Mouse (Mus musculus) left cerebral cortex, adult 18-20 months (tissue): ENCODE data around the gene Bbip1. TPM values are rescaled to one million over a fixed set of nuclear protein-coding genes. Genes with fewer than 3 reads are reported as not detected.
A peak's percentile ranks its signal among the peaks of the same experiment; 100 is the strongest.
"Not testable (repeated sequence)": the region's sequence is repeated elsewhere in the genome, so short reads cannot be mapped to it uniquely, and the experiment has no call there.

Experiments
- DNase-seq, 2 experiments: peaks; one replicate each; pipeline ENCODE4 v3.0.0; 2021 to 2022; ENCODE audit warnings: low spot score in 2 of 2, mixed read lengths in 1 of 2
- long read RNA-seq, 2 experiments: library from polyadenylated mRNA; stranded (forward); transcript quantifications; one replicate each; pipeline ENCODE4 v2.0.0; 2021
- total RNA-seq, 2 experiments: library from RNA; stranded (reverse); gene quantifications; 2 replicates each; pipeline ENCODE4 v1.2.3; 2021

The Bbip1 gene
- 10 to 100 TPM; 49.9 to 57.7 TPM for total RNA-seq
- long read RNA-seq, experiment 1, transcript Bbip1-206 (4 exons, 662 nt) = major isoform, 27 of 57 reads
- long read RNA-seq, experiment 1, transcript Bbip1-201 (4 exons, 2,043 nt) = minor isoform, 5 of 57 reads
- long read RNA-seq, experiment 1, partial matches to known transcripts = 8 of 57 reads
- long read RNA-seq, experiment 1, other reads (novel, unspliced or antisense) = 14 of 57 reads
- long read RNA-seq, experiment 2, transcript Bbip1-201 (4 exons, 2,043 nt) = minor isoform, 8 of 49 reads
- long read RNA-seq, experiment 2, transcript Bbip1-206 (4 exons, 662 nt) = major isoform, 23 of 49 reads
- long read RNA-seq, experiment 2, partial matches to known transcripts = 14 of 49 reads
- long read RNA-seq, experiment 2, other reads (novel, unspliced or antisense) = 4 of 49 reads

DNA sequence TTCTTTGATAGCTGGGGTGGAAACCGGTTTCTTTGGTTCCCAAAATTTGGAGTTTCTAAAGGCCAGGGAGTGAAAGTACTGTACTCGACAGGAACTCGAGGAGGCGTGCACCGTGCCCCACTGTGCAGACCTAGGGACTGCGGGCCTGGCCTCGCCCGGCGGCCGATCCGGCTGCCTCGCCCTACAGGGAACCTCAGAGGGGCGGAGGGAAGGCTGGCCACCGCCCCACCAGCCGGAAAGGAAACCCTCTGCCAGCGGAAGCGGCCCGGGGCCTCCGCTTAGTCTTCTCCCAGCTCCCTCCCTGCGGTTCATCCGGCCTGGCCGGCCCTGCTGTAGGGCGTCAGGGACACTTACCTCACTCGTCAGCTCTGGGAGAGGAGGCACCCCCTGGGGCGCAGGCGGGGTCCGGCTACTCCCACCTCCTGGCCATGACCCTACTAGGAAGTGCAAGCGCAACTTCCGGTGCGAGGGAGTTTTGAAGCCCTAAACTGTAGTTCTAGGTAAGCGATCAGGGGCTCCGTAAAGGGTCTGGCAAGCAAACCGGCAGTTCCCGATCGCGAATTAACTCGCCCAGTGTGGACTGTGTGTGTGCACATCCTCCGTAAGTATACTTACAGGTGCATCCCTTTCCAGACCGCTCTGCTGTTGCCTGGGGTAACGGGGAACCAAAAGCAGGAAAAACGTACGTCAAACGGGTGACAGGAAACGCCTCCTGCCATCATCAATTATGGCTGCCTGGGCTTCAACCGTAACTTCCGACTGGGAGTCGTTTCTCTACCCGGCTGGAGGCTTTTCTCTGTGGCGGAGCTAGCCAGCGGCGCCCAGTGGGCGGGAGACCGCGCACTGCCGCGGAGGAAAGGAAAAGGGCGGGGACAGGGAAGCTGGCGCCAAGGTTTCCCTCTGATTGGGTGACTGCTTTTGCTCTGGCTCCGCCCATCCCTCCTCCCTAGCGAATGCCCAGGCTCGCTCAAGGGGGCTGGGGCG lies at the start of gene Bbip1, which contains the start of gene Shoc2:
Bbip1 (minus strand) TSS at position 826 of the 984 bp plus-strand sequence.
Shoc2 (plus strand) TSS at position 505 of the 984 bp plus-strand sequence.
- DNase-seq = peak; percentile 95 to 98

DNA sequence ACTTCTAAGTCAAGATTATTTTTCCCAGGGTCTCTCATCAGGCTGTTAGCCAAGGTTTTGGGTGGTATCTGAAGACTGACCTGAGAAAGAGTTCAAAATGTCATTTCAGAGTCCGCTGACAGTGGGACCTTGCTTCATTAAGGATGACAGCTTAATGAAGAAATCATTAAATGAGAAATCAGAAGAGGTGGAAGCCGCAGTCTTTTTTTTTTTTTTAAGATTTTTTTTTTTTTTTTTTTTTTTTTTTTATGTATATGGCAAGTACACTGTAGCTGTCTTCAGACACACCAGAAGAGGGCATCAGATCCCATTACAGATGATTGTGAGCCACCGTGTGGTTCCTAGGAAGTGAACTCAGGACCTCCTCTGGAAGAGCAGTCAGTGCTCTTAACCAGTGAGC lies 49.4 kb upstream of the Bbip1 start:
- no peak for DNase-seq

DNA sequence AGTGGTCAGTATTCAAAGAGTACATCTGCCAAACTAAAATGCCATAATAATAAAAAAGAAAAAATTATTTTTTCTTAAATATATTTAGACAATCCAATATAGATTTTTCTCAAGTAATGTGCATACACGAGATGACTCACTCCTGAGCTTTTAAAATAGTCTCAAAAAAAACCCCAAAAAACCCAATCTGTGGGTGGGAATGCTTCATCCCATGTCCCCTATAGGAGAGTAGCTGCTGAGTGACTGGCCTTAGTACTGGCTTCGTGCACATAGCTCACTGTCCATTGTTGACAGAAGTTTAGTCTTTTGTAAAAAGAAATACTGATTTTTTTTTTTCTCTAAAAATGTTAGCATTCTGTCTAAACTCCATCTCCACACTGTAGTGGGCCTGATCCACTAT lies 46.1 kb upstream of the Bbip1 start:
- no peak for DNase-seq

DNA sequence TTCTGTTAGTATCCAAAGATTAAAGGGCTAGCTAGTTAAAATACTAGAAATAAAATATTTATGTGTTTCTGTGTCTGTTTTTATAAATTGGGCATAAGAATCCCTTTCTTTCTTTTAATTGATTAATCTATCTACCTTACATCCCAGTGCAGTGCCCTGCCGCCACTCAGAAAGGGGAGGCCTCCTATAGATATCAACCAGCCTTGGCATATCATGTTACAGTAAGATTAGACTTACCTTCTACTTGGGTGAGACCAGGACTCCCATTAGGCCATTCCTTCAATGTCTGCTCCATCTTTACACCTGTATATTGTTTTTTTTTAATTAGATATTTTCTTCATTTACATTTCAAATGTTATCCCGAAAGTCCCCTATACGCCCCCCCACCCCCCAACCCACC lies 40.2 kb upstream of the Bbip1 start:
- DNase-seq = no peak

DNA sequence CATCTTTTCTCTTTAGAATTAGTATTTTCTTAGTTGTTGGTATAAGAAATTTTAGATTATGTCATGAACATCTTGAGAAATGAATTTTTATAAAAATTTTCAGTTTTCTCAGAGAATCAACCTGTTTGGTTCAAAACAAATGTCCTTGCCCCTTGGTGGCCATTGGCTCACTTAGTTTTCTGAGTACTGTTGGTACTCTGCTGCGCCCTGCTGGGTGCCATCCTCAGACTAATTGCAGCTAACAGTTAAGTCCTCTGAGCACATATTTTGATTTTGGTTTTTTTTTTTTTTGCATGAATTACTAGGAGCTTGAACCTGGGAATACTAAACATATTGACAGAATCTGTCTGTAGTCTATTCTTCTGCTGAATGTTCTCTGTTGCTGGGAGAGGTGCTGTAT lies 38.9 kb upstream of the Bbip1 start:
- DNase-seq = no peak

DNA sequence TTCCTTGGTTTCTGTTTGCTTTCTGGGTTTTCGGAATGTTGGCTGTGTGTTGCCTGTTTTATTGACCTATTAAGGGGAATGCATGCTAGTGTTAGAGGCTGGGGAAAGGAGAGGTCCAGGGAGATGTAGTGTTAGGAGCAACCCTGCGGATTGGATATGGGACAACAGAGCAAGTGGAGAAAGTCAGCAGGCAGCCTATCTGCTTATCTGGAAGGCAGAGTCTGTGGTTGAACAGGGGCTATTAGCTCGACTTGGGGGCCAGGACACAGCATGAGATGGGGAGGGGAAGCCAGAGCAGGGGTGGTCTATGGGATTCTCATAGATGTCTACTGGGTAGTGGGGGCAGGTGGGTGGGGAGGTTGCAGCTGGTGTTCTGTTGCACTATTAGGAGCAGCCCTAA lies 37.6 kb upstream of the Bbip1 start:
- DNase-seq = no peak

DNA sequence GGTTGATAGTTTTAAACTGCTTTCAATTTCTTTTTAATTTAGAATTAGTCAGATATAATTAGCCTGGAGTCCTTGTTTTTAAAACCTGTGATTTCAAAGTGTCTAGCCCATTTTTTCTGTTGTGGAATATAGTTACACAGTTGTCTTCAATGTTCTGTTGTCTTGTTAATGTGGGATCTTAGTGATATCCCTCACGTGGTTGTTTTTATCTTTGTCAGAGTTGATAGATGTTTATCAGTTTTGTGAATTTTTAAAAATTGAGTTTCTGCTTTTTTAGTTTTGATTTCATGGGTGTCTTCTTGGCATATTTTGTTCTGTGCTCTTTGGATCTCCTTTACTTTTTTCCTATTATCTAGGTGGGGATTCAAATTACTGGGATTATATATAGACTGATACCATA lies 29.2 kb upstream of the Bbip1 start:
- DNase-seq = no peak

DNA sequence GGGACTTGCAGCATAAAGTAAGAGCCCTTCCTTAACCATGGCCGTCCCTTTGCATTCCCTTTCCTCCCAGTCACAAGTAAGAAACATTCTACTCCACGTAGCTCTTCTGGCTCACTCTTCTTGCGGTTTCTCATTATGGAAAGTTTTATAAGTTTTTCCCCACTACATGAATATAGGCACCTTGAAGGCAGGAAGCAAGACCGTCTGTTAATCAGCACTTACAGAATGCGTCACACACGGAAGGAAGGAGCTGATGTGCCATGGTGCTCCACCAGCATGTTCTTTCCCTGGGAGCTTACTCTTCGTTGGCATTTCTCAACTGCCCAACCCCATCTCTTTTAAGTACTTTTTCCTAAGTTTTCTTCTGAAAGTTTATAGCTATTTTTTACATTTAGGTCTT lies 27.5 kb upstream of the Bbip1 start:
- DNase-seq = no peak

DNA sequence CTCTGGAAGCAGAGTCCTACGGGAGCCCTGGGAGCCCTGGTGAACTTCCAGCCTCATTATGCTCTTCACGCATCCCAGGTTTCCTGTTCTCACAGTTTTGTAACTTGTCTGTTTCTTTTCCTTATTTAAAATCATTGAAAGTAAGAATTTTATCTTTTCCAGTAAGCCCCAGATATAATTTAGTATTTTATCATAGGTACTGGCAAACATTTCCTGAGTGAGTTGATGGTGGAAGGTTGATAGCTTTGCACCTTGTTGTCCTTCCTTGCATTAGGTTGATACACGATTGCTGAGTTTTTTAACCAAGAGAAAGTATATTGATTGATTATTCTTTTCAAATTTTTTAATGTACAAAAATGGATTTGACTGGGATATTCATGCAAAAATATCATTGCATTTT lies 24.8 kb upstream of the Bbip1 start:
- no peak for DNase-seq

DNA sequence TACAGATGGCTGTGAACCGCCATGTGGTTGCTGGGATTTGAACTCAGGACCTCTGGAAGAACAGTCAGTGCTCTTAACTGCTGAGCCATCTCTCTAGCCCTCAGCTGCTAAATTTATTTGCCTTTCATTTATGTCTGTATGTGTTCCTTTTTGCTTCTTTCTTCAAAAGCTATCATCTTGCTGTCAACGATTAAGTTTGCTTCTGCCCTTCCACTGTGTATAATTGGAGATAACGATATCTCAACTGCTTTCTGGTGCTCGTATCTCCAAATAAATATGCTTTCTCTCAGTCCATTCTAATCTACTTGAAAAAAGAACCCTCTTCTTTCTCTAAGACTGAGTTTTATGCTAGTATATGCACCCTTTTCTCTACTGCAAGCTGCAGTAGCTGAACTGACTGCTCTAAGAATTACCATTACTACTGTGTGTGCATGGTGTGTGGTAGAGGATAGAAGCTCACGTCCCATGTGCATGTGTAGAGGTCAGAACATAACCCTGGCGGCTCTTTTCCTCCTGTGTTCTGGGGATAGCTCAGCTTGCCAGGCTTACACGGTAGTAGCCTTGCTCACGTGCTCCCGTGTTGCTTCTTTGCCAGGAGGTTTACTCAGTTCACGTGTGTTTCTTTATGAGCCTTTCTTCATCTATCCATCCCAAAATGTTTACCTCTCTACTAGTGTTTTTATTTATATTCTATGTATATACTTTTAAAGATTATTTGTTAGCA lies 20.6 kb upstream of the Bbip1 start:
- no peak for DNase-seq

DNA sequence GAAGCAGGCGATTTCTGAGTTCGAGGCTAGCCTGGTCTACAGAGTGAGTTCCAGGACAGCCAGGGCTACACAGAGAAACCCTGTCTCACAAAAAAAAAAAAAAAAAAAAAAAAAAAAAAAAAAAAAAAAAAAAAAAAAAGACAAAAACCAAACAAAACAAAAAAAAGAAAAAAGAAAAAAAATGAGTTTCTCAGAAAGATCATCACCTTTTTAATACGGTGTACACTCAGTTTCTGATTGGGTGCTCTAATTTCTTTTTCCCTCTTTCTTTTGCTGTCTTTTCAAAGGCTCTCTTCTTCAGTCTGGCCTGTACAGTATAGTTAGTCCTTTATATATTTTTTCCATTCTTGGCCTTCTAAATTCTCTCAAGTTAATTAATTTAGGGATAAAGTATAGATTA lies 19.9 kb upstream of the Bbip1 start:
- not testable (repeated sequence) for DNase-seq

DNA sequence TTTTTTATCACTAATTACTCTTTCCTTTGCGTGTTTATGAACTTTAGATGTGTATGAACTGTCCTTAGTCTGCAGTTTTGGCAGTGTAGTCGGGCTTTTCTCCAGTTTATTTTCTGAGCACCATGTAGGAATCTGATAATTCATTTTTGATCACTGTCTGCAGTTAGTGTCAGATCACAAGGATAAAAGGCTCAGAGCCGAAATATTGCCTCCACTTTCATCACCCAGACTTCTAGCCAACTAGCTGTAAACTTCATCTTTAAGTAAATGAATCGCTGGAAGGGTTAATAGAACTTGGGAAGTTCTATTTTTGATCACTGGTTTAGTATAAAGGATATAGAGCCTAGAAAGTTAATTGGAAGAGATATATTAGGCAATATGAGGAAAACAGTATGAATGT lies 18.1 kb upstream of the Bbip1 start:
- DNase-seq = no peak

DNA sequence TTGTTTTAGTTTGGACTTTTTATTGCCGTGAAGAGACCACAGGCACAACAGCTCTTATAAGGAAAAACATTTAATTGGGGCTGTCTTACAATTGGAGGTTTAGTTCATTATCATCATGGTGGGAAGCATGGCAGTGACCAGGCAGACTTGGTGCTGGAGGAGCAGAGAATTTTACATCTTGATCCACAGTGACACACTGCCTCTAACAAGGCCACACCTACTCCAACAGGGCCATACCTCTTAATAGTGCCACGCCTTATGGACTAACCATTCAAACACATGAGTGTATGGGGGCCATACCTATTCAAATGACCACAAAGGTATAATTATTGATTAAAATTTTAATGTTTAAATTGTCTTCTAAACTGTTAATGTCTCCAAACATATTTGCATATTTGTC lies 13.1 kb upstream of the Bbip1 start:
- DNase-seq = no peak

DNA sequence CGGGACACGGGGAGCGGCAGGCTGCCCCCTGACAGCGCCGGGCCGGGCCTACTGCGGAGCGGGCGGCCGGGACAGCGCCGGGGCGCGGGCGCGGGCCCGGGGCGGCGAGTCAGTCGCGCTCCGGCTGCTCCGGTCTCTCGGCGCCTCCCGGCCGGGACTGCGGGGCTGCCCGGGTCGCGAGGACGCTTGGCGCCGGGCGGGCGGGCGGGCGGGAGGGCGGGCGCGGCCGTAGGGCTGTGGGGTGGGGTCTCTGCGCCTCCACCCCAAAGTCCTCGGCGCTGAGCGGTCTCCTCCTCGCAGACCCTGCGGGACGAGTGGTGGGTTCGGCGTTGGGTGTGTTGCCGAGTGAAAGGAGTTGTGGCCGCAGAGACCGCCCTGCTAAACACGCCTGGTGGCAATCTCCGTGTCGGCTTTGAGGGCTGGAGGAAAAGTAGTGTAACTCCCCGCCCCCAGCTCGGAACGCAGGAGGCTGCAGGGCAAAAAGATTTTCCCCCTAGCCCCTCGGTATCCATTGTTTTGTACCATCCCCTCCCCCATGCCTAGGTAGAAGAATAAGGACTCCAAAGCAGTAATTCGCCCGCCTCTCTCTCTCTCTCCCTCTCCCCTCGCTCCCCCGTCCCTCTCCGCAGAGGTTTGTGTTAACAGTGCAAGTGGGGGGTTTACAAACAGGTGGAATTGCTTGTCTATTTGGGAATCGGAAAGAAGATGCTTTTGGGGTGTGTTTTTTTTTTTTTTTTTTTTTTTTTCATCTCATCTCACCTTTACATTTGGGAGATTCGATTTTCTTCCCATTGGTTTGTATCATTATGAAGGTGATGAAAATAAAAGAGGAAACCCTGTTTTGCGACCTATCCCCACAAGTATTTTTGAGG lies 980 bp upstream of the Bbip1 start:
- peak; percentile 21 to 34 for DNase-seq

DNA sequence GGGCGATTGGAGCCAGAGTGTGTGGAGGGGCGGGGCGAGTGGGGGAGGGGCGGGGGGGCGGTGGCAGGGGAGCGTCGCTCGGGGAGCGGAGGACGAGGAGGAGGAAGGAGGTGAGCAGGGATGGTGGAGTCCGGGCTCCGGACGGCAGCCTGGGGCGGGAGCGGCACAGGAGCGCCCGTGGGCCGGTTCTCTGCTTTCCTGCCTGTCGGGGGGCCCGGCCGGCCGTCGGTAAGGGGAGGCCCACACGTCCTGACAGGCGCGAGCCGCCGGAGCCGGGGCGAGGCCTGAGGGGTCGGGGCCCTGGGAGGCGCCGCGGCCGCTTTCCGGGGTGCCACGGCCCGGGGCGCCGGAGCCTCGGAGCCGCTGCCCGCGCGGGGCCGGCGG lies 351 bp upstream of the Bbip1 start:
- no peak for DNase-seq

DNA sequence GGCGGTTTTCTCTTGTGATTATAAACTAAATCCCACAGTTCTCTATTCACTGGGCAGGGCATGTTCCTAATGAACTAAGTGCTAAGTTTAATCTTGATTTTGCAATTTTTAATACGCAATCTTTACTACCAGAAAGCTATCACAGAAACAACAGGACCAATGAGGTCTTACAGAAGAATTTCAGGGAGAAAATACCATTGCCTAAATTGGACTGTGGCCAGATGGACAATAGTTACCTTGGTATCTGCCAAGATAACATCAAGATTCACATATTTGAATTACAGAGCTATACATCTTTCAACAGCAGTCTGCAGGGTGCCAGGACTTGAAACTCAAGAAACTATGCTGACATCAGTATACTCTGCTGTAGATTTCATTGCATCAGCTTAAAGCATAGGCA lies 2.1 kb downstream of the Bbip1 start:
- no peak for DNase-seq

DNA sequence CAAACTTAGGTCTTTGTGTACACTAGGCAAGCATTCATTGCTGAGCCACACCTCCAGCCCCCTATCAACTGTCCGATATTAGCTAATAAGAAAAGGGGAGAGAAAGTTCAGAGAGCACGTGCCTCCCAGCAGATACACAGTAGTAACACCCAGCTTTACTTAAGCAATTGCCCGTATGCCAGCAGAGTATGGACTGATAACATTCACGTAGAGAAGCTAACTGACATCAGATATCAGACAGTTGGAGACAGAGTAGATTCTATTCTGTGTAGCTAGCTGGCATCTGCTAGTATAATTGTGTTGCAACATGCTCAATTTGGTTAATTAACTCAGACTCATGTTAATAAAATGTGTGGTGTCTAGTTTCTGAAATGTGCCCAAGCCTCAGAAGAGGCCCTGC lies 3.3 kb downstream of the Bbip1 start:
- no peak for DNase-seq

DNA sequence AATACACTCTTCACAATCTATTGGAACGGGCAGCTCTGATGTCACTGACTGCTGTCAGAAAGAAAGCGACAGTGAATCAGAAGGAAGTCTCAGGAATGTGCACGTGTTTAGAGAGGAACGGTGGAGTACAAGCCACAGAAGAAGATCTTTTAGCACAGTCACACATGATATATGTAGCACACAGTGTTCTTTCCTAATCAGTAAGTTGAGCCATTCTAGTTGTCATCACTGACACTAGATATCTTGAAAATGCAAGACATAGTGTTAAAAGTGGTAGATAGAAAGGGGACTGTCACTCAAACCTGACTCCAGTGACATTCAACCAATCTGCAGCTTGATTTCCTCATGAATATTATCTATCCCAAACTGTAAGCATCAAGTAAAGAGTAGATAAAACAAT lies 5.0 kb downstream of the Bbip1 start:
- DNase-seq = no peak

DNA sequence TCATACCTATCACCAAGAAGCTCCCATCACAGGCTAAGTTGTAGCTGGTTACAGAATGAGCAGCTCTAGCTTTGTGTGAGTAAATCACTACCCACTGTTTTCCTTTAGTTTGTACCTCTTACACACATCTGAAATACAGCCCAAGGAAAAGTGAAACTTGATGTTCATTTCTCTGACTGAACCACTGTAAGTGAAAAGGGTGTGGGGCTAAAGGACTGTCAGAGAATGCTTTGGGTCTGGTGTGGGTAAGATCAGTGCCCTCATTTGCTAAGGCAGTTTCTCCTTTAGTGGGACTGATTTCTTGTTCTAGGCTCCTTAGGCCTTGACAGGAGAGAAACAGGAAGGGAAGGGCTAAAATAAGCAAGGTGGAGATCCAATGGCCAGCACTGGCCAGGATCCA lies 10.4 kb downstream of the Bbip1 start:
- DNase-seq = no peak

DNA sequence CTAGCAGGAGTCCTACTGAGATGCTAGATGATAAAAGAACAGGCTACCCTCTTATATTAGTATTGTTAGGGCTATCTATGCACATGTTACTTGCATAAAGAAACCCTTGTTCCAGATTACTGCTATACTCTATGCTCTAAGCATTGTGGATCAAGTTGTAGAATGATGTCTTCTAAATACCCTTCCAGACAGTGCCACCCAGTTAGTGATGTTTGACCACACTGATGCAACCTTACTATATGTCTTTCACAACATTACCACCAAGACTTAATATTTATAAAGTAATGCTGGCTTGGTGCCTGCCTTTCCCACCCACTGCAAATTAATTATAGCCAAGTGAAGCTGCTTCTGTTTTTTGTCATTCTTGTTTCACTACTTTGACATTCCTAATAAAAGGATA lies 11.4 kb downstream of the Bbip1 start:
- no peak for DNase-seq

DNA sequence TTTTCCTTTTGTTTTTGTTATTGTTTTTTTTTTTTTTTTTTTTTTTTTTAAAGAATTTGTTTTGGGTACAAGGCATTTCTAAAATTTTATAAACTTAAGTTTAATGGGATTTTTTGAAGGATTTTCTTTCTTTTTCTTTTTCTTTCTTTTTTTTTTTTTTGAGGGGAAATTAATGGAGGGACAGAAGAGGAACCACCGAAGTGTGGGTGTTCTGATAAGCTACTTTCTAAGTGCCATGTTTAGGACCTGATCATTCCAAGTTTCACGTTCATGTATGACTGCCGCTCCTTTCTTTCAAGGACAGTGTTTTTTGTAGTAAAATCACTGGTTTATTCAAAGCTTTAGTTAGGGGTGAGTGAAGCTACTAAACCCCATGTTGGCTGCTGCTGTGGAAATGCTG lies 15.2 kb downstream of the Bbip1 start:
- DNase-seq = no peak
